Mouse (Mus musculus) megakaryocyte, embryonic 14.5 days (primary cell): ENCODE results near the gene Slc34a3.

Experiments used
- FLI1 ChIP-seq: IDR thresholded peaks from 2 replicates; pipeline ENCODE4 v1.6.1; 2012; ENCODE audit warnings: low read length, inconsistent platforms, mixed read lengths
- GATA1 ChIP-seq: IDR thresholded peaks from 3 replicates; pipeline ENCODE4 v1.6.1; 2012; ENCODE audit warnings: mixed read lengths, low read length, inconsistent platforms, borderline replicate concordance

DNA sequence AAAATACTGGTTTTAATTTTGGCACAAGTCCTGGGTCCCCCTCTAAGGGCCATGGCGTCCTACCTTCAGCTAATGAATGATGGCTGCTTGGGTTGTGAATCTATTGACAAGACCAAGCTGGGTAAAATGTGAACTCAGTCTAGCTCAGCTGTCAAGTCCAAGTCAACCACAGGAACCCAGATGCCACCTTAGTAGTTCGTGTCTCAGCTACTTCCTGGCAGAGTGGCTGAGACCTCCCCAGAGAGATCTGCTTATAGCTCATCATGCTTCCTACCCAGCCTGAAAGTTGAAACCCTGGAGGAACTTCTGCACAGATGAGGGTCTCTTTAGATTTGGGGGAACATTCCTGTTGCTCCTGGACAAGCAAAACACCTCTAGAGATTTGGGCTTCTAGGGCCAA, 50.8 kb downstream of the Slc34a3 start:
- TF ChIP-seq GATA1 (no peak), FLI1 (no peak)
